Mouse (Mus musculus): ENCODE measurements around the gene Med10. TPM values are rescaled to one million over a fixed set of nuclear protein-coding genes. Genes with fewer than 3 reads are reported as not detected.

Med10 gene
- total and polyA plus RNA-seq, 2 experiments from 2014 or later: 51.3 to 157 TPM

DNA sequence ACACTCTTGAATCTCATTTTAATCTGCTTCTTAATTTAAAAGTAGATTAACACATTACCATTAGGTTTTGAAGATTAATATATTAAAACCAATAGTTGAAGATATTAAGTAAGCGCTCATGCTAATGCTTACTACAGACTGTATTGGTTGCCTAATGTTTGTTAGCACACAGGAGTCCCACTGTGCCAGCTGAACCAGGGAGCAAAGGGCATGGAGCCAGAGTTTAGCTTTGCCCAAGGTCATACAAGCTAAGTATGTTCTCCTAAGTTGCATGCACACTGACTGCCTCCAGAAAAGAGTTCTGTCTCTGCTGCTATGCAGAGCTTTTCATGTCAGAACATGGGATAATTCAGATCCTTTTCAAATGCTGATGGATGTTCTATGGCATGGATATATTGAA, 53.7 kb downstream of the Med10 start:
- no peak overlapping the region for H3K4me3 ChIP-seq (ENCODE audit: low read length)
- H3K9me3 ChIP-seq (ENCODE audit: low read length): no peaks in the 10 kb centered on the region
- no peaks in the 10 kb centered on the region for H3K4me1 ChIP-seq (ENCODE audit: insufficient read depth, low read length)
- WGBS: 86% methylated on average over 1 of the region's 1 CpGs
- H3K27me3 ChIP-seq (ENCODE audit: insufficient read depth, low read length): no peaks in the 10 kb centered on the region
- H3K4me2 ChIP-seq (ENCODE audit: low read depth, low read length): no peak overlapping the region
- ATAC-seq: no peak
- H3K36me3 ChIP-seq (ENCODE audit: insufficient read depth, low read length): no peaks in the 10 kb centered on the region
- no peak for TF ChIP-seq CTCF (IDR thresholded peaks at IDR 0.05; ENCODE audit: low read depth)
- no peak overlapping the region for H3K27ac ChIP-seq
- no peak overlapping the region for H3K9ac ChIP-seq (replicated peaks; ENCODE audit: low read length)
- no peak for DNase-seq (ENCODE audit: low spot score)

DNA sequence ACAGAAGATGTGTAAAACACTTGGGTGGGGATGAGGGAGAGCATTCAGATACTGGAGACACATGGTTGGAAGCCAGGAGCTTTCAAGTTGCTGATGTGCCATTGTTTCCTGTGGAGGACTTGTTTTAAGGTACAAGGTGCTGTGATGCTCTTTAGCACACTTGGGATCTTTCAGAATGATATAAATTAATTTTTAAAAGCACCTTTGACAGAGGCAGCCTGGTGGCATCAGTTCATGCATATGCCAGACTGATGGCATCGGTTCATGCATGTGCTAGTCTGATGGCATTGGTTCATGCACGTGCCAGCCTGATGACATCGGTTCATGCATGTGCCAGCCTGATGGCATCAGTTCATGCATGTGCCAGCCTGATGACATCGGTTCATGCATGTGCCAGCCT, 60.1 kb downstream of the Med10 start:
- H3K4me3 ChIP-seq (ENCODE audit: low read length): no peak overlapping the region
- DNase-seq (ENCODE audit: low spot score) (no peak), ATAC-seq (no peak)
- H3K27ac ChIP-seq: no peak overlapping the region
- H3K4me1 ChIP-seq (ENCODE audit: insufficient read depth, low read length): no peaks in the 10 kb centered on the region
- no peak overlapping the region for H3K4me2 ChIP-seq (ENCODE audit: low read depth, low read length)
- H3K27me3 ChIP-seq (ENCODE audit: insufficient read depth, low read length): no peaks in the 10 kb centered on the region
- no peaks in the 10 kb centered on the region for H3K36me3 ChIP-seq (ENCODE audit: insufficient read depth, low read length)
- no peak for TF ChIP-seq CTCF (IDR thresholded peaks at IDR 0.05; ENCODE audit: low read depth)
- no peak overlapping the region for H3K9ac ChIP-seq (replicated peaks; ENCODE audit: low read length)
- 95% methylated on average over 4 of the region's 4 CpGs for WGBS
- H3K9me3 ChIP-seq (ENCODE audit: low read length): no peaks in the 10 kb centered on the region

DNA sequence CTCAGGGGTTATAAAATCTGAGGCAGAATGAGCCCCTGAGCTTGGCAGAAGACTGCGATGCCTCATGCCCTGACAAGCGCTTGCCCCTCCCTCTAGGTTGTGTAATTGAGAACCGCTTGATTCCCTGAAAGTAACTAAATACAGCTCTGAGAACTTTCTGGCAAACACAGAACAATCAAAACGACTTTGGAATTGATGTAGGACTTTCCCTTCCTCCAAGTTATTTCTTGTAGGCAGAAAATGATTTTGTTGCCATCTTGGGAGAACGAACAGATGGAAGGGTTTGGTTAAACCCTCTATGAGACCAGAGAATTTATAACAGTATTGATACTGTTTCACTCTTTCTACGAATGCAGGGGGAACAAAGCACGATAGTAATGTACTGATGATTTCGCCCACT, 62.7 kb downstream of the Med10 start:
- WGBS: 73% methylated on average over 8 of the region's 8 CpGs
- ATAC-seq (no peak), DNase-seq (ENCODE audit: low spot score) (no peak)
- H3K27me3 ChIP-seq (ENCODE audit: insufficient read depth, low read length): no peaks in the 10 kb centered on the region
- H3K4me3 ChIP-seq (ENCODE audit: low read length): no peak overlapping the region
- no peak overlapping the region for H3K9ac ChIP-seq (replicated peaks; ENCODE audit: low read length)
- H3K4me1 ChIP-seq (ENCODE audit: insufficient read depth, low read length): no peaks in the 10 kb centered on the region
- H3K9me3 ChIP-seq (ENCODE audit: low read length): no peaks in the 10 kb centered on the region
- H3K36me3 ChIP-seq (ENCODE audit: insufficient read depth, low read length): no peaks in the 10 kb centered on the region
- TF ChIP-seq CTCF (IDR thresholded peaks at IDR 0.05; ENCODE audit: low read depth): no peak
- no peak overlapping the region for H3K4me2 ChIP-seq (ENCODE audit: low read depth, low read length)
- no peak overlapping the region for H3K27ac ChIP-seq

Other genes starting within 250 kb of the Med10 start
- gene Srd5a1, start 191.0 kb upstream of the Med10 start, total RNA-seq (2014; rRNA removed): 19.6 and 22.6 TPM in 2 replicates
- gene Srd5a1, start 191.0 kb upstream of the Med10 start, polyA plus RNA-seq (2015; fragmentation: Nextera tagmentation; extraction: Ambion mirVana): 32.8 and 34.7 TPM in 2 replicates
- 157 and 198 TPM in 2 replicates for gene Ube2ql1, start 62.5 kb upstream of the Med10 start, total RNA-seq (2014; rRNA removed)
- gene Ube2ql1, start 62.5 kb upstream of the Med10 start, polyA plus RNA-seq (2015; fragmentation: Nextera tagmentation; extraction: Ambion mirVana): 25.0 and 28.6 TPM in 2 replicates